Mouse (Mus musculus): ENCODE measurements around the gene Acot12. TPM values are rescaled to one million over a fixed set of nuclear protein-coding genes. Genes with fewer than 3 reads are reported as not detected.
A peak's percentile ranks its signal among the peaks of the same experiment; 100 is the strongest.

Gene Acot12
- polyA plus RNA-seq, 1 experiment from 2014 or later, result not detected

GRCm38 (mm10) chr13:91737191-91737590 lies 4.1 kb upstream of the Acot12 start:
- Histone ChIP-seq H3K9ac (no peak overlapping the region), H3K27me3 (no peaks in the 10 kb centered on the region), H3K4me1 (replicated peaks) (peaks cover 10% of the 10 kb centered on the region), H3K4me2 (no peak overlapping the region), H3K36me3 (no peaks in the 10 kb centered on the region), H3K27ac (replicated peaks) (no peak overlapping the region), H3K9me3 (no peaks in the 10 kb centered on the region), H3K4me3 (no peak overlapping the region)
- ATAC-seq (ENCODE audit: low FRiP score, low read depth), result no peak
- WGBS, result 95% methylated on average over 1 of the region's 1 CpGs

DNA sequence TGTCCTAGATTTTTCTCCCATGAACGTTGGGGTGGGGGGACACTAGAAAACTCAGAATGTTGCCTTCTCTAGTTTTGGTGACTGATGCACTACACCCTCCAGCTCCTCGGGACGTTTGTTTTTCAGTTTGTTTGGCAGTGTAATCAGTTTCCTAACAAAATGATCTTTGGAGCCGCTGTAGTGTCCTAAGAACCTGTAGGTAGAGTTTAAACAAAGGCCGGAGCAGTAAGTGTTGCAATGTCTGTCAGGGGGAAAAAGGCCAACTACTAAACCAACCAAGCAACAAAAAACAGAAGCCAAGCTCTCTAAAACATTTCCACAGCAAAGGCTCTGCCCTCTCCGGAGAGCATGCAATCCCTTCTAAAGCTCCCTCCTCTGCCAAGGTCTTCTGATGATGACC lies 461 bp upstream of the Acot12 start:
- H3K4me1 ChIP-seq (replicated peaks), result peaks cover 10% of the 10 kb centered on the region
- no peaks in the 10 kb centered on the region for H3K27me3 ChIP-seq
- peak overlapping the region; percentile 47 for H3K4me3 ChIP-seq
- H3K9me3 ChIP-seq, result no peaks in the 10 kb centered on the region
- H3K4me2 ChIP-seq, result peak overlapping the region; percentile 86
- H3K36me3 ChIP-seq, result no peaks in the 10 kb centered on the region
- WGBS, result 74% methylated on average over 6 of the region's 6 CpGs
- ATAC-seq (ENCODE audit: low FRiP score, low read depth), result no peak
- no peak overlapping the region for H3K9ac ChIP-seq
- H3K27ac ChIP-seq (replicated peaks), result no peak overlapping the region

- H3K27ac ChIP-seq (replicated peaks), result no peak overlapping the region
- ATAC-seq (ENCODE audit: low FRiP score, low read depth), result peak; percentile 65; the same call in 1 of the 2 replicates
- 65% methylated on average over 3 of the region's 3 CpGs for WGBS
- H3K4me2 ChIP-seq, result no peak overlapping the region
- H3K36me3 ChIP-seq, result no peaks in the 10 kb centered on the region
- no peaks in the 10 kb centered on the region for H3K27me3 ChIP-seq
- H3K9me3 ChIP-seq, result no peaks in the 10 kb centered on the region
- peaks cover 10% of the 10 kb centered on the region for H3K4me1 ChIP-seq (replicated peaks)
- no peak overlapping the region for H3K4me3 ChIP-seq
- H3K9ac ChIP-seq, result no peak overlapping the region
These were observed 1.9 kb downstream of the Acot12 start for GRCm38 (mm10) chr13:91743180-91743579.

- no peak for ATAC-seq (ENCODE audit: low FRiP score, low read depth)
- WGBS, result 89% methylated on average over 5 of the region's 5 CpGs
These were observed 5.2 kb downstream of the Acot12 start for GRCm38 (mm10) chr13:91746470-91746869.

DNA sequence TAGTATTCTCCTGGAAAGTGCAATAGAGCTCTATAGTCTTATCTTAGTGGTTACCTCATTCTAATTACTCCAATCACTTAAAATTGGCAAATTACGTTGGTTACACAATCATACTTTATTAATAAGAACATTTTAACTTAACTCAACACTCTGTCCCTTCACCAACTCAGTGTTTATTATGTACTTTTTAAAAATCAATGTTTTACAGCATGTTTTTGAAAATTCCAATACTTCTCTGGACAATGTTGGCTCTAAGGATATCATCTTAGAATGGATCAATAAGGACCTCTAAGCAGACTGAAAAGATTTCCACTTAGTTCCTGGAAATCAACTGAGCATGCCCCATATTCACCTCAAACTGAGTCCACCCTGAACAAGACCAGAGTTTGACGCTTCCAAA lies 7.1 kb downstream of the Acot12 start:
- Histone ChIP-seq H3K4me3 (no peak overlapping the region), H3K9me3 (no peaks in the 10 kb centered on the region), H3K9ac (no peak overlapping the region), H3K27me3 (no peaks in the 10 kb centered on the region), H3K4me2 (no peak overlapping the region), H3K27ac (replicated peaks) (no peak overlapping the region), H3K4me1 (replicated peaks) (no peaks in the 10 kb centered on the region), H3K36me3 (no peaks in the 10 kb centered on the region)
- no peak for ATAC-seq (ENCODE audit: low FRiP score, low read depth)
- WGBS, result 92% methylated on average over 2 of the region's 2 CpGs

More at GRCm38 (mm10) chr13:91746470-91746869, 5.2 kb downstream of the Acot12 start:
- Histone ChIP-seq H3K9ac (no peak overlapping the region), H3K9me3 (no peaks in the 10 kb centered on the region), H3K4me1 (replicated peaks) (peaks cover 6% of the 10 kb centered on the region), H3K27me3 (no peaks in the 10 kb centered on the region), H3K36me3 (no peaks in the 10 kb centered on the region), H3K4me3 (no peak overlapping the region), H3K4me2 (no peak overlapping the region), H3K27ac (replicated peaks) (no peak overlapping the region)

- no peak overlapping the region for H3K27ac ChIP-seq (replicated peaks)
- ATAC-seq (ENCODE audit: low FRiP score, low read depth), result no peak
- 88% methylated on average over 4 of the region's 4 CpGs for WGBS
These were observed 8.7 kb downstream of the Acot12 start for GRCm38 (mm10) chr13:91749981-91750380.

DNA sequence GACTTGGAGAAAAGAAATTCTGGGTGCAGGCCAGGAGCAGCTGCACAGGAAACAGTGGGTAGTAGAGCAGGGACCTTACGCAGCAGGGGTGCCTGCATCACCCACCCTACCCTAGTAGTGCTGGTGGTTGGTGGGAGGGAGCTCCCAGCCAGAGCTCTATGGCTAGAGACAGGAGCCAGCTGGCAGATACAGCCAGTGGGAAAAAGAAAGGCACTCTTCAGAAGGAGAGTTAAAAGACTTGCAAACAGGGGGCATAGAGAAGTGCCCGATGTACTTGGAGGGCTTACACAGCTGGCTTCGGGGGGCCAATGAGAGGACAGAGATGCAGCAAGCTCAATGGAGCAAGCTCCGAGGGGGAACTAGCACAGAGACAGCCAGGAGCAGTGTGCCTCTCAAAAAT lies 12.4 kb downstream of the Acot12 start:
- ATAC-seq (ENCODE audit: low FRiP score, low read depth), result peak; percentile 73
- H3K36me3 ChIP-seq, result no peaks in the 10 kb centered on the region
- H3K9ac ChIP-seq, result no peak overlapping the region
- H3K27me3 ChIP-seq, result no peaks in the 10 kb centered on the region
- H3K4me1 ChIP-seq (replicated peaks), result no peaks in the 10 kb centered on the region
- H3K4me2 ChIP-seq, result no peak overlapping the region
- 50% methylated on average over 4 of the region's 4 CpGs for WGBS
- no peaks in the 10 kb centered on the region for H3K9me3 ChIP-seq
- H3K27ac ChIP-seq (replicated peaks), result no peak overlapping the region
- no peak overlapping the region for H3K4me3 ChIP-seq

More at GRCm38 (mm10) chr13:91749981-91750380, 8.7 kb downstream of the Acot12 start:
- H3K9me3 ChIP-seq, result no peaks in the 10 kb centered on the region
- H3K9ac ChIP-seq, result no peak overlapping the region
- no peaks in the 10 kb centered on the region for H3K4me1 ChIP-seq (replicated peaks)
- H3K4me2 ChIP-seq, result no peak overlapping the region
- H3K4me3 ChIP-seq, result no peak overlapping the region
- no peaks in the 10 kb centered on the region for H3K36me3 ChIP-seq
- H3K27me3 ChIP-seq, result no peaks in the 10 kb centered on the region

- Histone ChIP-seq H3K9me3 (no peaks in the 10 kb centered on the region), H3K27ac (replicated peaks) (no peak overlapping the region), H3K9ac (no peak overlapping the region), H3K4me1 (replicated peaks) (no peaks in the 10 kb centered on the region), H3K4me2 (no peak overlapping the region), H3K36me3 (no peaks in the 10 kb centered on the region), H3K27me3 (no peaks in the 10 kb centered on the region), H3K4me3 (no peak overlapping the region)
- ATAC-seq (ENCODE audit: low FRiP score, low read depth), result no peak
These were observed 13.4 kb downstream of the Acot12 start for GRCm38 (mm10) chr13:91754762-91755161.

GRCm38 (mm10) chr13:91756230-91756629 lies 14.9 kb downstream of the Acot12 start:
- no peak overlapping the region for H3K27ac ChIP-seq (replicated peaks)
- WGBS, result 87% methylated on average over 4 of the region's 4 CpGs

GRCm38 (mm10) chr13:91758316-91759048 lies 17.2 kb downstream of the Acot12 start:
- H3K4me2 ChIP-seq, result no peak overlapping the region
- H3K4me1 ChIP-seq (replicated peaks), result no peaks in the 10 kb centered on the region
- no peak overlapping the region for H3K9ac ChIP-seq
- no peak overlapping the region for H3K27ac ChIP-seq (replicated peaks)
- no peak overlapping the region for H3K4me3 ChIP-seq
- no peak for ATAC-seq (ENCODE audit: low FRiP score, low read depth)
- WGBS, result 75% methylated on average over 7 of the region's 7 CpGs
- no peaks in the 10 kb centered on the region for H3K9me3 ChIP-seq
- no peaks in the 10 kb centered on the region for H3K27me3 ChIP-seq
- H3K36me3 ChIP-seq, result no peaks in the 10 kb centered on the region

More at GRCm38 (mm10) chr13:91756230-91756629, 14.9 kb downstream of the Acot12 start:
- Histone ChIP-seq H3K27me3 (no peaks in the 10 kb centered on the region), H3K4me2 (no peak overlapping the region), H3K9ac (no peak overlapping the region), H3K4me3 (no peak overlapping the region), H3K9me3 (no peaks in the 10 kb centered on the region), H3K36me3 (no peaks in the 10 kb centered on the region), H3K4me1 (replicated peaks) (no peaks in the 10 kb centered on the region)
- no peak for ATAC-seq (ENCODE audit: low FRiP score, low read depth)

GRCm38 (mm10) chr13:91759791-91760190 lies 18.5 kb downstream of the Acot12 start:
- Histone ChIP-seq H3K9ac (no peak overlapping the region), H3K27ac (replicated peaks) (no peak overlapping the region), H3K4me3 (no peak overlapping the region), H3K27me3 (no peaks in the 10 kb centered on the region), H3K9me3 (no peaks in the 10 kb centered on the region), H3K4me1 (replicated peaks) (no peaks in the 10 kb centered on the region), H3K4me2 (no peak overlapping the region), H3K36me3 (no peaks in the 10 kb centered on the region)
- no peak for ATAC-seq (ENCODE audit: low FRiP score, low read depth)
- 74% methylated on average over 8 of the region's 8 CpGs for WGBS

DNA sequence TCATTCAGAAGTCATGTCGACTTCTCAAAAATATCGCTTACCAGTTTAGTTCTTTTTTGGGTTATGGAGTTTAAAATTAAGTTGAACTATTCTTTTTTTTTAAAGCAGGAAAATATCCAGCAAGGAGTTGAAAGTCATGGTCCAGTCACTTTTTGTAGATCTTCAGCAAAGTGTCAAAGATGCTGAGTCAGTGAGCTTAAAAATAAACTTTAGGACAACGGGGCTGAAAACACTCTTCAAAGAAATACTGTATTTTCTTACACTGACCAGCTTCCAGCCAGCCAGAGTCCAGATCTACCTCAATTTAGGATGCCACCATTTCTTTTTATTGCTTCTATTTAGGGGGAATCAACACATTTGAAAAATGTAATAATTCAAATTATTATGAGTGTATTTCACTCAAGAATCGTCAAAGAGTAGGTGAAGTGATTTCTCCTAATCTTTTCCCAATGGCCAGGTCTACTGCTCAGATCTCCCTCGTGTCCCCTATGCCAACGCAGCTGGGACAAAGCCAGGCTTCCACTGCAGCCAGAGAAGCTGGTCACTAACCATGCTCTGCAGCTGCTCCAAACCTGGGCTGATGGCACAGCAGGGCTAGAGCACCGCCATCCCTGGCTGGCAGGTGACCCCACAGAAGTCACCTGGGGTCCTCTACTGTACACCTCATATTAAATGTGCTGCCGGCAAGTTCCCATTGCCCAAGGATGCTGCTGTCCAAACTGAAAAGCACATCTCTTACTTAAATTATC lies 19.2 kb downstream of the Acot12 start:
- no peak for ATAC-seq (ENCODE audit: low FRiP score, low read depth)
- WGBS, result 86% methylated on average over 8 of the region's 8 CpGs

More for the DNA sequence above, 19.2 kb downstream of the Acot12 start:
- H3K9ac ChIP-seq, result no peak overlapping the region
- no peak overlapping the region for H3K27ac ChIP-seq (replicated peaks)
- no peak overlapping the region for H3K4me2 ChIP-seq
- H3K27me3 ChIP-seq, result no peaks in the 10 kb centered on the region
- no peaks in the 10 kb centered on the region for H3K9me3 ChIP-seq
- no peaks in the 10 kb centered on the region for H3K36me3 ChIP-seq
- no peak overlapping the region for H3K4me3 ChIP-seq
- no peaks in the 10 kb centered on the region for H3K4me1 ChIP-seq (replicated peaks)

Data from hindbrain, embryonic 15.5 days (tissue).